Mouse (Mus musculus) CD4-positive naive resting alpha-beta T cell, adult 57 days (primary cell): ENCODE data around the gene Bscl2. TPM values are rescaled to one million over a fixed set of nuclear protein-coding genes. Genes with fewer than 3 reads are reported as not detected.

Experiments used
- total RNA-seq: library from RNA; stranded (reverse); gene quantifications from one replicate; pipeline ENCODE4 v1.2.4, GENCODE M21; 2023

The Bscl2 gene
- total RNA-seq, 1 experiment from 2014 or later: 39.8 TPM

Other genes starting within 250 kb of the Bscl2 start
- gene Slc22a8, start 246.2 kb upstream of the Bscl2 start, total RNA-seq: not detected
- gene Slc22a6, start 219.4 kb upstream of the Bscl2 start, total RNA-seq: not detected
- not detected for gene Chrm1, start 173.7 kb upstream of the Bscl2 start, total RNA-seq
- 174 TPM for gene Slc3a2, start 114.1 kb upstream of the Bscl2 start, total RNA-seq
- gene Wdr74, start 101.6 kb upstream of the Bscl2 start, total RNA-seq: 92.0 TPM
- 7.7 TPM for gene 1700092M07Rik, start 96.7 kb upstream of the Bscl2 start, total RNA-seq
- gene Stx5a, start 96.1 kb upstream of the Bscl2 start, total RNA-seq: 251 TPM
- gene Nxf1, start 80.4 kb upstream of the Bscl2 start, total RNA-seq: 533 TPM
- gene Tmem223, start 66.5 kb upstream of the Bscl2 start, total RNA-seq: 39.0 TPM
- gene Tmem179b, start 63.0 kb upstream of the Bscl2 start, total RNA-seq: 68.8 TPM
- gene Taf6l, start 51.0 kb upstream of the Bscl2 start, total RNA-seq: 10.7 TPM
- 62.8 TPM for gene Polr2g, start 38.9 kb upstream of the Bscl2 start, total RNA-seq
- gene Zbtb3, start 34.9 kb upstream of the Bscl2 start, total RNA-seq: 0.77 TPM
- gene Ttc9c, start 18.1 kb upstream of the Bscl2 start, total RNA-seq: 25.7 TPM
- 104 TPM for gene Hnrnpul2, start 17.5 kb upstream of the Bscl2 start, total RNA-seq
- 8.5 TPM for gene AC129217.1, start 7.7 kb upstream of the Bscl2 start, total RNA-seq
- gene Gng3, start 1.7 kb downstream of the Bscl2 start, total RNA-seq: not detected
- gene Lrrn4cl, start 13.3 kb downstream of the Bscl2 start, total RNA-seq: 1.0 TPM
- gene Ubxn1, start 34.0 kb downstream of the Bscl2 start, total RNA-seq: 118 TPM
- gene Uqcc3, start 43.5 kb downstream of the Bscl2 start, total RNA-seq: 36.8 TPM
- gene Lbhd1, start 46.3 kb downstream of the Bscl2 start, total RNA-seq: 15.5 TPM
- not detected for gene Gm49403, start 46.5 kb downstream of the Bscl2 start, total RNA-seq
- 28.3 TPM for gene 1810009A15Rik, start 51.4 kb downstream of the Bscl2 start, total RNA-seq
- not detected for gene Gm49416, start 51.5 kb downstream of the Bscl2 start, total RNA-seq
- 21.0 TPM for gene Ints5, start 55.5 kb downstream of the Bscl2 start, total RNA-seq
- gene Ganab, start 60.6 kb downstream of the Bscl2 start, total RNA-seq: 133 TPM
- 47.9 TPM for gene B3gat3, start 82.9 kb downstream of the Bscl2 start, total RNA-seq
- 4.2 TPM for gene Rom1, start 91.9 kb downstream of the Bscl2 start, total RNA-seq
- 81.1 TPM for gene Eml3, start 92.1 kb downstream of the Bscl2 start, total RNA-seq
- 190 TPM for gene Mta2, start 104.4 kb downstream of the Bscl2 start, total RNA-seq
- gene Tut1, start 116.4 kb downstream of the Bscl2 start, total RNA-seq: 37.9 TPM
- gene Eef1g, start 129.6 kb downstream of the Bscl2 start, total RNA-seq: 593 TPM
- 73.0 TPM for gene Ahnak, start 151.8 kb downstream of the Bscl2 start, total RNA-seq